In genomic region chr2:118764094-118764831, GRCm38 (mm10) we compare ENCODE assay signal across 9 mouse cellular contexts. TPM values are rescaled to one million over a fixed set of nuclear protein-coding genes. Genes with fewer than 3 reads are reported as not detected.
DNase-seq lines count a peak whose midpoint lies in the region; ATAC-seq lines count a peak whose summit lies in the region.
"Had no signal": no experiment of that assay in that cellular context is flagged by ENCODE, and none has a peak within 500 bp of the region (broad histone marks: within the 10 kb centered on the region; RNA-seq: fewer than 3 reads in every experiment).

No protein-coding gene starts in this region.

- H3K36me3 ChIP-seq in heart, embryonic 11.5 days (ENCODE audit: control insufficient read depth, insufficient read depth, low read length), result no peaks in the 10 kb centered on the region
- H3K36me3 ChIP-seq in limb, embryonic 11.5 days (ENCODE audit: control insufficient read depth, insufficient read depth, low read length), result no peaks in the 10 kb centered on the region
- no peaks in the 10 kb centered on the region for H3K36me3 ChIP-seq in neural tube, embryonic 11.5 days (ENCODE audit: control insufficient read depth, insufficient read depth, low read length)
- H3K36me3 ChIP-seq: limb, embryonic 15.5 days had no signal

- H3K9me3 ChIP-seq in heart, embryonic 11.5 days (replicated peaks; ENCODE audit: control insufficient read depth, low read length), result no peaks in the 10 kb centered on the region
- H3K9me3 ChIP-seq in limb, embryonic 11.5 days (ENCODE audit: control insufficient read depth, low read length), result no peaks in the 10 kb centered on the region
- H3K9me3 ChIP-seq in neural tube, embryonic 11.5 days (ENCODE audit: control insufficient read depth, low read length), result no peaks in the 10 kb centered on the region
- H3K9me3 ChIP-seq: limb, embryonic 15.5 days had no signal

- H3K4me2 ChIP-seq in heart, embryonic 11.5 days, result peak overlapping the region; percentile 25; the same call in 1 of the 2 replicates
- H3K4me2 ChIP-seq in limb, embryonic 11.5 days (ENCODE audit: low read depth, severe bottlenecking), result no peak overlapping the region
- no peak overlapping the region for H3K4me2 ChIP-seq in neural tube, embryonic 11.5 days (ENCODE audit: low read depth)
- H3K4me2 ChIP-seq: limb, embryonic 15.5 days had no signal

- no peak overlapping the region for H3K4me3 ChIP-seq in heart, embryonic 11.5 days (ENCODE audit: low read depth, low read length)
- H3K4me3 ChIP-seq in limb, embryonic 11.5 days (ENCODE audit: low read depth, low read length), result no peak overlapping the region
- H3K4me3 ChIP-seq in neural tube, embryonic 11.5 days (ENCODE audit: low read depth, low read length), result no peak overlapping the region
- H3K4me3 ChIP-seq: limb, embryonic 15.5 days had no signal

- peak; percentile 46 for DNase-seq in gastrocnemius, adult 18-20 months (ENCODE audit: low spot score)
- no peak for DNase-seq in gastrocnemius, postnatal 4 days (ENCODE audit: low spot score in 2 of 2)
- DNase-seq in B cell, adult 2 months, result peak; percentile 61
- DNase-seq in cerebellum, adult 11 months, result peak; percentile 65
- DNase-seq in limb, embryonic 11.5 days (ENCODE audit: low spot score), result peak; percentile 64
- DNase-seq in neural tube, embryonic 11.5 days (ENCODE audit: low spot score), result peak; percentile 43

- H3K4me1 ChIP-seq in heart, embryonic 11.5 days (ENCODE audit: control insufficient read depth, insufficient read depth, low read length), result peaks cover 32% of the 10 kb centered on the region
- H3K4me1 ChIP-seq in limb, embryonic 11.5 days (ENCODE audit: control insufficient read depth, insufficient read depth, low read length), result peaks cover 5% of the 10 kb centered on the region; the same call in 1 of the 2 replicates
- H3K4me1 ChIP-seq in neural tube, embryonic 11.5 days (ENCODE audit: control insufficient read depth, insufficient read depth, low read length), result peaks cover 19% of the 10 kb centered on the region

- peaks cover 6% of the 10 kb centered on the region; the same call in 1 of the 2 replicates for H3K27me3 ChIP-seq in heart, embryonic 11.5 days (ENCODE audit: control insufficient read depth, insufficient read depth, low read length)
- H3K27me3 ChIP-seq in limb, embryonic 11.5 days (ENCODE audit: control insufficient read depth, insufficient read depth, low read length), result peaks cover 13% of the 10 kb centered on the region
- H3K27me3 ChIP-seq in neural tube, embryonic 11.5 days (ENCODE audit: control insufficient read depth, insufficient read depth, low read length), result 0 out of 2 replicates have a peak, but pooled peaks cover 3% of the 10 kb centered on the region

- 17% methylated on average over 11 of the region's 11 CpGs for WGBS in heart, embryonic 11.5 days (ENCODE audit: insufficient replicate concordance)
- WGBS in limb, embryonic 11.5 days, result 26% methylated on average over 11 of the region's 11 CpGs
- 26% methylated on average over 11 of the region's 11 CpGs for WGBS in neural tube, embryonic 11.5 days

- no peak for ATAC-seq in heart, embryonic 11.5 days (replicated peaks; ENCODE audit: insufficient number of reproducible peaks, low FRiP score, low TSS enrichment)
- ATAC-seq in limb, embryonic 11.5 days (ENCODE audit: insufficient number of reproducible peaks, low FRiP score, low TSS enrichment, low read depth), result no peak
- ATAC-seq in neural tube, embryonic 11.5 days (ENCODE audit: insufficient read depth, low FRiP score, low TSS enrichment), result no peak
- ATAC-seq in megakaryocyte progenitor cell, adult 5-6 weeks (replicated peaks; ENCODE audit: poor library complexity), result no peak

- H3K27ac ChIP-seq in heart, embryonic 11.5 days (ENCODE audit: low read depth, low read length), result no peak overlapping the region; the same call in 1 of the 2 replicates
- H3K27ac ChIP-seq in limb, embryonic 11.5 days (replicated peaks; ENCODE audit: low read depth, low read length), result no peak overlapping the region
- no peak overlapping the region for H3K27ac ChIP-seq in neural tube, embryonic 11.5 days (ENCODE audit: low read depth, low read length)

- no peak overlapping the region for H3K9ac ChIP-seq in heart, embryonic 11.5 days (ENCODE audit: low read depth, low read length)
- no peak overlapping the region for H3K9ac ChIP-seq in limb, embryonic 11.5 days (ENCODE audit: low read length)
- H3K9ac ChIP-seq in neural tube, embryonic 11.5 days (ENCODE audit: low read length), result no peak overlapping the region
- H3K9ac ChIP-seq: limb, embryonic 15.5 days had no signal

RNA-seq across cellular contexts. Expression of gene Ccdc9b, which starts 1.8 kb away (rescaled TPM):
- total RNA-seq in gastrocnemius, adult 18-20 months (2021), result 10 to 100 TPM; 14.4 to 16.6 TPM
- 10 to 100 TPM; 11.0 to 12.8 TPM for total RNA-seq in gastrocnemius, postnatal 4 days (2021)
- 1.0 and 1.3 TPM in 2 replicates for polyA plus RNA-seq in heart, embryonic 11.5 days (2014; fragmentation: Nextera tagmentation; extraction: Ambion mirVana)
- polyA plus RNA-seq in limb, embryonic 11.5 days (2014; fragmentation: Nextera tagmentation; extraction: Ambion mirVana), result 0.04 and 0.26 TPM in 2 replicates
- polyA plus RNA-seq in neural tube, embryonic 11.5 days (2014; fragmentation: Nextera tagmentation; extraction: Ambion mirVana), result 0.90 and 0.96 TPM in 2 replicates
- 0.07 and 0.25 TPM in 2 replicates for total RNA-seq in megakaryocyte progenitor cell, adult 5-6 weeks (2015)
- total RNA-seq in megakaryocyte progenitor cell, adult 5-6 weeks (2017), result 0.42 and 0.47 TPM in 2 replicates

RNA-seq across cellular contexts. Expression of gene Phgr1, which starts 8.3 kb away (rescaled TPM):
- not detected for total RNA-seq in gastrocnemius, adult 18-20 months (2021)
- total RNA-seq in gastrocnemius, postnatal 4 days (2021), result not detected
- polyA plus RNA-seq in heart, embryonic 11.5 days (2014; fragmentation: Nextera tagmentation; extraction: Ambion mirVana), result not detected in 2 replicates
- not detected in 2 replicates for polyA plus RNA-seq in limb, embryonic 11.5 days (2014; fragmentation: Nextera tagmentation; extraction: Ambion mirVana)
- polyA plus RNA-seq in neural tube, embryonic 11.5 days (2014; fragmentation: Nextera tagmentation; extraction: Ambion mirVana), result not detected in 2 replicates
- not detected in 2 replicates for total RNA-seq in megakaryocyte progenitor cell, adult 5-6 weeks (2015)
- not detected in 2 replicates for total RNA-seq in megakaryocyte progenitor cell, adult 5-6 weeks (2017)

RNA-seq across cellular contexts. Expression of gene Disp2, which starts 15.3 kb away (rescaled TPM):
- under 1 TPM in 1 of 2 experiments, not detected in 1; 0.02 TPM for total RNA-seq in gastrocnemius, adult 18-20 months (2021)
- total RNA-seq in gastrocnemius, postnatal 4 days (2021), result under 1 TPM; 0.13 to 0.15 TPM
- polyA plus RNA-seq in heart, embryonic 11.5 days (2014; fragmentation: Nextera tagmentation; extraction: Ambion mirVana), result 0.21 and 0.27 TPM in 2 replicates
- polyA plus RNA-seq in limb, embryonic 11.5 days (2014; fragmentation: Nextera tagmentation; extraction: Ambion mirVana), result 0.05 TPM in 1 of 2 replicates, not detected in the other
- polyA plus RNA-seq in neural tube, embryonic 11.5 days (2014; fragmentation: Nextera tagmentation; extraction: Ambion mirVana), result 10.9 and 12.6 TPM in 2 replicates
- total RNA-seq in megakaryocyte progenitor cell, adult 5-6 weeks (2015), result not detected in 2 replicates
- not detected in 2 replicates for total RNA-seq in megakaryocyte progenitor cell, adult 5-6 weeks (2017)

RNA-seq across cellular contexts. Expression of gene Inafm2, which starts 18.7 kb away (rescaled TPM):
- total RNA-seq in gastrocnemius, adult 18-20 months (2021), result 1 to 10 TPM; 5.3 TPM
- 10 to 100 TPM in 1 of 2 experiments, 1 to 10 TPM in 1; 9.5 to 11.5 TPM for total RNA-seq in gastrocnemius, postnatal 4 days (2021)
- polyA plus RNA-seq in heart, embryonic 11.5 days (2014; fragmentation: Nextera tagmentation; extraction: Ambion mirVana), result 45.4 and 46.7 TPM in 2 replicates
- 26.9 and 28.2 TPM in 2 replicates for polyA plus RNA-seq in limb, embryonic 11.5 days (2014; fragmentation: Nextera tagmentation; extraction: Ambion mirVana)
- polyA plus RNA-seq in neural tube, embryonic 11.5 days (2014; fragmentation: Nextera tagmentation; extraction: Ambion mirVana), result 28.5 and 29.2 TPM in 2 replicates
- 27.9 and 29.6 TPM in 2 replicates for total RNA-seq in megakaryocyte progenitor cell, adult 5-6 weeks (2015)
- 17.9 and 20.3 TPM in 2 replicates for total RNA-seq in megakaryocyte progenitor cell, adult 5-6 weeks (2017)

RNA-seq across cellular contexts. Expression of gene Plcb2, which starts 36.0 kb away (rescaled TPM):
- under 1 TPM; 0.12 to 0.23 TPM for total RNA-seq in gastrocnemius, adult 18-20 months (2021)
- total RNA-seq in gastrocnemius, postnatal 4 days (2021), result 1 to 10 TPM; 1.1 to 1.3 TPM
- polyA plus RNA-seq in heart, embryonic 11.5 days (2014; fragmentation: Nextera tagmentation; extraction: Ambion mirVana), result 0.99 and 1.4 TPM in 2 replicates
- 0.48 and 0.57 TPM in 2 replicates for polyA plus RNA-seq in limb, embryonic 11.5 days (2014; fragmentation: Nextera tagmentation; extraction: Ambion mirVana)
- 0.24 and 0.39 TPM in 2 replicates for polyA plus RNA-seq in neural tube, embryonic 11.5 days (2014; fragmentation: Nextera tagmentation; extraction: Ambion mirVana)
- total RNA-seq in megakaryocyte progenitor cell, adult 5-6 weeks (2015), result 71.2 and 80.9 TPM in 2 replicates
- total RNA-seq in megakaryocyte progenitor cell, adult 5-6 weeks (2017), result 61.1 and 70.4 TPM in 2 replicates

Comparison
In these comparisons a context has a peak if more than half of its experiments do, and no peak if none do; other contexts are left out.
1. DNase-seq: peak in gastrocnemius, adult 18-20 months (single experiment), B cell, adult 2 months (2 of 2), cerebellum, adult 11 months (single experiment), limb, embryonic 11.5 days (single experiment) and neural tube, embryonic 11.5 days (single experiment); none in gastrocnemius, postnatal 4 days (0 of 2).
2. RNA of gene Ccdc9b, which starts 1.8 kb away (total RNA-seq): 14.4 to 16.6 TPM in gastrocnemius, adult 18-20 months and 11.0 to 12.8 TPM in gastrocnemius, postnatal 4 days; 0.07 to 0.47 TPM in megakaryocyte progenitor cell, adult 5-6 weeks; every median in the first group is over 4 times any median in the second.